Mouse (Mus musculus) urinary bladder, adult 18-20 months (tissue): ENCODE results near the gene Setd1b.

ENCODE experiments used
- DNase-seq, 2 experiments: peaks; one replicate each; pipeline ENCODE4 v3.0.0; 2022; ENCODE audit warnings: low spot score in 2 of 2, mixed read lengths in 2 of 2

Gene Setd1b

DNA sequence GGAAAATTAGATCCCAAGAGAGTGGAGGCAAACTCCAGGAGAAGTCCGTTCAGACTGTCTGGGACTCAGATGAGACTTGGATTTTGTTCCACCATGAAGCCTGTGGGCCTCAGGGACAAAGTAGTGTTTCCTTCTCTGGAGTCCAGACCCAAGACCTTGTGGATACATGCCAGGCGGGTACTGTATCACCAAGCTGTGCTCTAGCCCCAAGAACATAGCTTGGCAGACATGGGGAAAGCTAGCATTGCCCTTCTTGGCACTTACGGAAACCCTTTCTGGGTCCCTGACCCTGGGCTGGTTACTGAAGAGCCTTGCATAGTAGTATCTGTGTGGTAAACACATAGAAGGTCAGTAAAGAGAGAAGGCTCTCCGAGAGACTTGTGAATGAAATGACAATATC is 17.5 kb downstream of the Setd1b start:
- DNase-seq = no peak

DNA sequence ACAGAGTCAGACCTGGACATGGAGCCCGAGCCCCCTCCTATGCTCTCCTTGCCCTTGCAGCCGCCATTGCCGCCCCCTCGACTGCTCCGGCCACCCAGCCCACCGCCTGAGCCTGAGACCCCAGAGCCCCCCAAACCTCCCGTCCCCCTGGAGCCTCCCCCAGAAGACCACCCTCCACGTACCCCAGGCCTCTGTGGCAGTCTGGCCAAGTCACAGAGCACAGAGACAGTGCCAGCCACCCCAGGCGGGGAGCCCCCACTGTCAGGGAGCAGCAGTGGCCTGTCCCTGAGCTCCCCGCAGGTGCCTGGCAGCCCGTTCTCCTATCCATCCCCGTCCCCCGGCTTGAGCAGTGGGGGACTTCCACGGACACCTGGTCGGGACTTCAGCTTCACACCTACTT is 17.9 kb downstream of the Setd1b start:
- DNase-seq = no peak

- no peak for DNase-seq
Observed at GRCm38 (mm10) chr5:123160341-123160740, 18.3 kb downstream of the Setd1b start.

DNA sequence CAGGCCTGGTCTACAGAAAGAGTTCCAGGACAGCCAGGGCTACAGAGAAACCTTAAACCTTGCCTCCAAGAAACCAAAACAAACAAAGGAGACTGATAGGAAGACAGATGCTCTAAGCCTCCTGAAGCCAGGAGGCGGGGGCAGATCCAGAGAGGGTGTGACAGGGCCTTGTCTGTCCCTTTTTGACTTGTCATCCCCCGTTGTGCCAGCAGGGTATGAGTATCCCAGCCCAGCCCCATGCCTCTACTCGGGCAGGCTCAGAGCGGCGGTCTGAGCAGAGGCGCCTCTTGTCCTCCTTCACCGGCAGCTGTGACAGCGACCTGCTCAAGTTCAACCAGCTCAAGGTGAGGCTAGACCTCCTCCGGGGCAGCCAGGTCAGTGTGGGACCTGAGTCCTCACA is 20.9 kb downstream of the Setd1b start:
- DNase-seq = no peak

DNA sequence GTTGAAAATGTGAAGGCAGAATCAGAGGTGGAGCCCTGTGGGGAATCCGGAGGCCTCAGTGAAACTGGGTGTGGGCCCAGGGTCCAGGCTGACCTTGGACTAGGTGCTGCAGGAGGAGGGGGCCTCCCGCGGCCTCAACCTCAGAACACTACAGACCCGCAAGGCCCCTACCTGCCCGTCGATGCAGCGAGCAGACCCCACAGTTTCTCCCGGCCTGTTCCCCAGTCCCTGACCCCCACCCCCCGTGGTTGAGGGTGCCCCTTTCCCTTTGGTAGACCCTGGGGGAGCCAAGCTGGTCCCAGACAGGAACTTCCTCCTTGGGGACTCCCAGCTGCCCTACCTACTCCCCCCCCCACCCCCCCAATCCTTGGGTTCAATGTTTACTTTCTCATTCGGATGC is 24.4 kb downstream of the Setd1b start:
- DNase-seq = no peak

DNA sequence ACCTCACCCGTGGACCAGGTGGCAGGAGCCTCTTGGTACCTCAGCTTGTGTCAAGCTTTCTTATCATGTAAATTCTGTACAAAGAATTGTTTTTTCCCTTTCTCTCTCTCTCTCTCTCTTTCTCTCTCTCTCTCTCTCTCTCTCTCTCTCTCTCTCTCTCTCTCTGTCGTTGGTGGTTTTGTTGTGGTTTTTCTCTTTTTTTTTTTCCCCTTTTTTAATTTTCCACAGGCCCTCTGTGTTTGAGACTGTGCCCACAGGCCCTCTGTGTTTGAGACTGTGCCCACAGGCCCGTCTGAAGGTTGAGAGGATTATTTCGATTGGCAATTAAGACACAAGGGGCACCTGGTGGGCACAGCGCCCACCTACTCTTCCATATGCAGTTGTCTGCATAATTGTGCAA is 25.6 kb downstream of the Setd1b start:
- DNase-seq = no peak

DNA sequence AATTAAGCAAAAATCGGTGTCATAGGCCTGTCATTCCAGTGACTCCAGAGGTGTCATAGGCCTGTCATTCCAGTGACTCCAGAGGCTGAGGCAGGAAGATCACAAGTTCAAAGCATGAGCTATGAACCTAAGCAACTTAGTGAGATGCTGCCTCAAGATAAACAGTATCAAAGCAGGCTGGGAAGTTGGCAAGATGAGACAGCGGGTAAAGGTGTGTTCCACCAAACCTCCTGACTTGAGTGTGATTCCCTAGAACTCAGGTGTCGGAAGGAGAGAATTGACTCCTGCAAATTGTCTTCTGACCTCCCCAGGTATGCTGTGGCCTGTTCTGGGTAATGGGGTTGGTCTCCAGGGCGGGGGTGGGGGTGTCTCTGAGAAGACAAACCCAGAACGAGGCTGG is 27.3 kb downstream of the Setd1b start, which contains the start of gene Psmd9:
TSS of gene Psmd9 (plus strand) at position 130 of the 400 bp plus-strand sequence.
- no peak for DNase-seq

GRCm38 (mm10) chr5:123170365-123170764 is 28.4 kb downstream of the Setd1b start:
- no peak for DNase-seq

DNA sequence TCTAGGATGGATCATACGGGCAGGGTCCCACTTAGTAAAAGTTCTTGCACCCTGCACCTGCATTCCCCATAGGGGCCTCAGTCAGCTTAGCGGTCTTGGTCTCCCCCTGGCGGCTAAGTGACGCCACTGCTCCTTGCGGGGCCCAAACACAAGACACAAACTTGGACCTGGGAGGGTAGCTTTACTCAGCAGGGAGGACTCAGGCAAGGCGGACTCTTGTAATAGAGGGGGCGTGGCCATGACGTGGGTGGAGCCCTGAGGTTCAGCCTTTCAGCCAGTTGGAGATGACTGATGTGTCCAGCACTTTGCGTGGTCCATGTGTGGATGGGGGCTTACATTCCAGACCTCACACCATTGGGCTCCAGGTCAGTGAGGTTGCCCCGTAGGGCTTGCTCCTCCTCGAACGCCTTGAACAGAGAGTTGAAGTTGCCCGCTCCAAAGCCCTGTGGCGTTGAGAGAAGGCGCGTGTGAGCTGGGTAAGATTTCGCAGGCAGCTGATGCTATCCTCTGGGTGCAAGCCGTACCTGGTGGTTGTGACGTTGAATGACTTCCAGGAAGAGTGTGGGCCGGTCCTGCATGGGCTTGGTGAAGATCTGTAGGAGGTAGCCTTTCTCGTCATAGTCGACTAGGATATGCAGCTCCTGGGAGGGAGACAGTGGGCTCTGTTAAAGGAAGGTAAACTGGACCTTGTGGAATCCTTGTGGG is 29.8 kb downstream of the Setd1b start:
- DNase-seq = peak; percentile 79 to 82

- no peak for DNase-seq
Observed at GRCm38 (mm10) chr5:123178792-123179191, 36.8 kb downstream of the Setd1b start.

DNA sequence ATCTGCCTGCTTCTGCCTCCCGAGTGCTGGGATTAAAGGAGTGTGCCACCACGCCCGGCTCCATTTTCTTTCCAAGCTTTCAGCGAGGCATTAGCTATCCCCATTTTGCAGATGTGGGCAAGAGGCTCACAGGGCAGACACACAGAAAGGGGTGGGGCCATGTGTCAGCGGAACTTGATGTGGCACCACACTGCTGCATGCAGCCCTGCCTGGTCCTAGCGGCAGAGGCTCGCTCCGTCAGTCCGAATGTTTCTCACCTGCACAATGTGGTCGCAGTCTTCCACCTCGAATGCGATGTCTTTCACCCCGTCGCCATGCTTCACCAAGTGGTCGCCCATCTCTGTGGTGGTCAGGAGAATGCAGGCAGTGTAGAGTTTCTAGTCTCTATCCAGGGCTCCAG is 38.4 kb downstream of the Setd1b start:
- no peak for DNase-seq

DNA sequence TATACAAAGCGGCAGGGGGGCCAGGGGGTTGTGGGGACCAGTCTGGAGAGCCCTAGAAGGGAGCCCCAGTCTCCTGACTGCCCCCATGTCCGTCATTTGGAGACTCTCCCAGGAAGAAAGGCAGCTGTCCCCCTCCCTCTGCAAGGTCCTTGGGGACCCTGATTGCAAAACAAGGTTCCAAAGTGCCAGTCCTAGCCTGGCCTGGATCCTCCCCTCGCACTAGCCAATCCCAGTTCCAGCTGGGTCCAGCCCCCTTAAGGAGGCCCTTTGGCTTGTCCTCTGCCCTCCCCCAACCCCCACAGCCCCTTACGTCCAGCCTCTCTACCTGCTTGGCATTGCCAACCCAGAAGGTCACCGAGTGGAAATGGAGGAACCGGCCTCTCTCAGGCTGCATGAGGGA is 39.5 kb downstream of the Setd1b start:
- no peak for DNase-seq

- no peak for DNase-seq
Observed at GRCm38 (mm10) chr5:123182651-123183050, 40.7 kb downstream of the Setd1b start, which contains the start of gene Hpd. Gene Hpd (minus strand): TSS chr5:123182727.

GRCm38 (mm10) chr5:123185966-123186365 is 44.0 kb downstream of the Setd1b start:
- no peak for DNase-seq

GRCm38 (mm10) chr5:123187306-123187705 is 45.3 kb downstream of the Setd1b start:
- DNase-seq = no peak

GRCm38 (mm10) chr5:123190912-123191311 is 48.9 kb downstream of the Setd1b start:
- DNase-seq = no peak

GRCm38 (mm10) chr5:123191427-123191826 is 49.4 kb downstream of the Setd1b start:
- DNase-seq = no peak

DNA sequence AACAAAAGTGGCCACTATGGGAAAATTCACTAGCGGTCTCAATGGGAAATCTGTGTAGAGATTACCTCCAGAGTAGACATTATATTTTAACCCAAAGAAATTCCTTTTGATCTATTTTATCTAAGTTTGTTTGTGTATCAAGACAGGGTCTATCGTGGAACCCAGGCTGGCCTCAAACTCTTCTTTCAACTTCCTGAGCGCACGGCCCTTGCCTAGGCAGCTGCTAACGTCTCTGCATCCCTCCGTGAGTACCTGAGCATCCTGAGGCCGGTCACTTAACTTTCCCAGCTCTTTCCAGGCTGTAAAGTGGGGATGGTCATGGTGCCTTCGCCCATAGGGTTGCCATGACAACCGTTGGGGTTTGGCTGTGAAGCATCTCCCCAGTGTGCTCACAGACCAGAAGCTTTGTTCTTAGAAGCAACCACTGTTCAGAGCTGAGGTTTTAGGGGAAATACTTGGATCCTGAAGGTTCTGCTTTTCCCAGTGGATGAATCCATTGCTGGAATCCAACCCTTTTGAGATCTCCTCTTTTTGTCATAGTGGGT is 50.7 kb downstream of the Setd1b start:
- DNase-seq = no peak

DNA sequence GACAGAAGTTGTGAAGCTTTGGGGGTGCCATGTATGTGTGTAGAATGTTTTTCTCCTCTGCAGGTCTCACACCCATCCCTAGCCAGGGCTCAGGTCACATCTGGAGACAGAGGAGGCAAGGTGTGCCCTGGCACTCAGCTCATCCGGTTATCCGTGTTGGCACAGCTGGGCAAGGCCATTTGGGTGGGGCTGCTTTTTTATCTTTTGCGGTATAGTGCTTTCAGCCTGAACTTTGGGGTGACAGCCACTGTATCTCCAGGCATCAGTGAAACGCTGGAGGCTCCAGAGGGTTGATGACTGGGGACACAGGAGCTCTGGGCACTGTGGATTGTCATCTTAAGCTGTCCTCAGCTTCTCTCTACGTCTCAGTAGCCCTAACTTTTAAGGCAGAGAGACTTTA is 51.4 kb downstream of the Setd1b start:
- DNase-seq = no peak

DNA sequence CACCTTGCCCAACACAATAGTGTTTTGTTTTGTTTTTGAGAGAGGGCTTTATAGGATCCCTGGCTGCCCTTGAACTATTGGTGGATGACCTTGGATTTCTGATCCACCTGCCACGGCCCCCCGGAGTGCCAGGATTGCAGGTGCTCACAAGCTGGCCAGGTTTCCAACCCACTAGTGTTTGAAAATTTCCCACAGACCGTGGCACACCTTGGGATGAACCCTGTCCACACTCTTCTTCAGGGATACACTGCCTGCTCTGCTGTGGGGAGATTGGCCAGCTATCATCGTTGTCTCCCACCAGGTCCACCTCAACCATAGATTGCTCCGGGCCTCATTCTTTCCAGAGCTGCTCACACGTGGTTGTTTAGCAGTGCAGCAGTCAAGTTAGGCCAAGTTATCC is 52.9 kb downstream of the Setd1b start:
- DNase-seq = no peak

- DNase-seq = no peak
Observed at GRCm38 (mm10) chr5:123195500-123196000, 53.6 kb downstream of the Setd1b start.

DNA sequence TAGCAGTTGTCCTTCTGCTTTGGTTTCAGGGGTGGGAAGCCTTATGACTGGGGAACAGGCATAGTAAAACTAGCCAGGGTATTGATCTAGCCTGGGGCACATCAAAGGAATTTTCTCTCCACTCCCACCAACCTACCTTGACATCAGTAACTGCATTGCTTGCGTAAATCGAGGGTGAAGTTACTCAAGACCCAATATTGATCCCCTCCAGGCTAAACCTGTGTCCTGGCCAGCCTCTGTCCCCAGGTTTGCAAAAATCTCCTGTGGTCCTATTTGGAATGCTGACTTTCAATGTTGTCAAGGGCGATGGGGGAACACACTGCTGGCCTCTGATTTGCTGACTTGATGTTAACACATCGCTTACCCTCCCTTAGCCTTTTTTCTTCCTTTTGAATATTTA is 54.8 kb downstream of the Setd1b start:
- no peak for DNase-seq

- no peak for DNase-seq
Observed at GRCm38 (mm10) chr5:123198523-123198922, 56.5 kb downstream of the Setd1b start.
